Mouse (Mus musculus) adrenal gland, postnatal 10 days (tissue): ENCODE results near the gene Akirin2. TPM values are rescaled to one million over a fixed set of nuclear protein-coding genes. Genes with fewer than 3 reads are reported as not detected.
"Not testable (repeated sequence)": the region's sequence is repeated elsewhere in the genome, so short reads cannot be mapped to it uniquely, and the experiment has no call there.

Experiments used
- DNase-seq: peaks from one replicate; pipeline ENCODE4 v3.0.0; 2021; ENCODE audit warnings: mixed read lengths
- long read RNA-seq, 2 experiments: library from polyadenylated mRNA; stranded (forward); transcript quantifications; one replicate each; pipeline ENCODE4 v2.0.0; 2021
- total RNA-seq, 2 experiments: library from RNA; stranded (reverse); gene quantifications; 2 replicates each; pipeline ENCODE4 v1.2.3; 2021

Akirin2 gene
- total RNA-seq = 10 to 100 TPM; 61.4 to 65.6 TPM
- long read RNA-seq, experiment 1, transcript Akirin2-201 (5 exons, 1,397 nt) = major isoform, 100 of 103 reads
- long read RNA-seq, experiment 1, partial matches to known transcripts = 0 of 103 reads
- long read RNA-seq, experiment 1, other reads (novel, unspliced or antisense) = 3 of 103 reads
- long read RNA-seq, experiment 2, transcript Akirin2-201 (5 exons, 1,397 nt) = major isoform, 35 of 35 reads
- long read RNA-seq, experiment 2, partial matches to known transcripts = 0 of 35 reads
- long read RNA-seq, experiment 2, other reads (novel, unspliced or antisense) = 0 of 35 reads

DNA sequence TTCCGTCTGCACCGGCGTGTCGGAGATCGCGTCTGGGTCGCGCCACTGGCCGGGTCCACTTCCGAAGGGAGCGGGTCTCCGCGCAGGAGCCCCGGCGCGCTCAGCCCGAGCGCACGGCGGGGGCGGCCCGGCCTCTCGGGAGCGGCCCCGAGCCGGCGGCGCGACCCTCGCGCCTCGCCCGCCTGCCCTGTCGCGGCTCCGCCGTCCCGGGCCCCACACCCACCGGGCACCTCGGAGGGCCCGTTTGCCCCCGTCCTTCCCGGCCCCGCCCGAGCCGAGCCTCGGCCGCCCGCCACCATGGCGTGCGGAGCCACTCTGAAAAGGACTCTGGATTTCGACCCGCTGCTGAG lies at the start of gene Akirin2:
Gene Akirin2 (plus strand): TSS at position 190 of the 350 bp plus-strand sequence.
- DNase-seq = no peak

DNA sequence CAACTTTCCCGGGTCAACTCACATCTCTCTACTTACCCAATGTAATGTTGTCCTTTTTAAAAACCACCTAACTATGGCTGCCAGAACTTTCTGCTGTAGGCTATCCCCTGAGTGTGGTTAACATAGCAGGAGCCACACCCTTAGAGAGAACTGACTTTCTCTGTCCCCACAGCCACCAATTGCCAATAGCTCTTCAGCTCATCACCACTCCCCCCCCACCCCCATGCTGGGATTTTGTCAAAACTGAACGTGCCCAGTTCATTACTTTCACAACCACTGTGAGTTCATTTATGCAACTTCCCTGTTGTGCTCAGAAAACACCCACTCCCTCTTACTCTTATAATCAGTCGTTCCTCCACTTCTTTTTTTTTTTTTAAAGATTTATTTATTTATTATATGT lies 40.4 kb upstream of the Akirin2 start:
- DNase-seq = no peak

DNA sequence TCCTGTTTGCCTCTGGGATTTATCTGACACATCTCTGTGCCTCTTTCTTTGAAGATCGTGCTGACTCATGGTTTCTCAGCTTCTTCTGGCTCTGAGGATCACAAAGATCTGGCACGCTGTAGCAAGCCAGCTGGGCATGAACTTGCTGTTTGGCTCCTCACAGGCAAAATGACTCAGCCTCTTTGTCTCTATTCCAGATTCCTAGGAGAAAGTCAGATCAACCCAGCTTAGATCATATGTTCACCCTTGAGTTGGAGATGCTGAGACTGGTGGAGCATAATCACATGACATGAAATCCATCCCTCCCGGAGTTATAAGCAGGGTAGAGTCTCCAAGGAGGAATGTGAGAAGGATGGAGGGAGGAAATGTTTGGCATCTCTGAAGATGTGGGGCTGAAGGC lies 27.9 kb upstream of the Akirin2 start:
- DNase-seq = peak; percentile 52

DNA sequence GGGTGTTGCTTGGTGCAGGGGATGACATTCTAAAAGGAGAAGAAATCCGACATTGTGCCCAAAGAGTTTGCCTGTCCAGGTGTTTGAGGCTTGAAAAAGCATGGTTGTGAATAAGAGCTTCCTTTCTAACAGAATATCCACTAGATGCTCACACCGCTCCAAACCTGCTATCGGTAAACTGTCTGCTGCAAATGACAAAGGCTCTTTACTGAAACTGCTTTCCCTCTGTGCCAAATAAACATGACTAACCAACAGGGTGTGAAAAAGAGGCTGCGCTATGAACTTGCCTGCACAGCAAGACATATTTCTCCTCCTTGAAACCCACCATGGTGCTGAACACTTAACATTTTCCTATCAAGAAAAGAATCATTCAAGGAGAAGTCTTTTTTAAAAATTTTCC lies 27.2 kb upstream of the Akirin2 start:
- DNase-seq = no peak

DNA sequence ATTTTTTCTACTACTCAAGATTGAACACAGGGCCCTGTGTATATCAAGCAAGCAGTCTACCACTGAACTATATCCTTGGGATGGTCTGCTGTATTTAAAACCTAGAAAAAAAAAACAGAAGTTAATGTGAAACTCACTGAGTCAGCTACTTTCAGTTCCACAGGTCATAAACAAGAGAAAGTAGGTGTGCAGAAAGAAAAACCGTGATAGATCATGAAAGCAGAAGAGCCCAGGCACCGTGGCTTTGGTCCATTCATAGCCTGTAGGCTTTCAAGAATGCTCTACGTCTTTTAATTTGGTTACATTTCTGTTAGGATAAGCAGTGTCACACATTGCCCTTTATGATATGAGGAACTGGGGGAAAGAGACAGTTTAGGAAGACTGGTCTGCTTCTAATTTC lies 24.0 kb upstream of the Akirin2 start:
- DNase-seq = no peak

DNA sequence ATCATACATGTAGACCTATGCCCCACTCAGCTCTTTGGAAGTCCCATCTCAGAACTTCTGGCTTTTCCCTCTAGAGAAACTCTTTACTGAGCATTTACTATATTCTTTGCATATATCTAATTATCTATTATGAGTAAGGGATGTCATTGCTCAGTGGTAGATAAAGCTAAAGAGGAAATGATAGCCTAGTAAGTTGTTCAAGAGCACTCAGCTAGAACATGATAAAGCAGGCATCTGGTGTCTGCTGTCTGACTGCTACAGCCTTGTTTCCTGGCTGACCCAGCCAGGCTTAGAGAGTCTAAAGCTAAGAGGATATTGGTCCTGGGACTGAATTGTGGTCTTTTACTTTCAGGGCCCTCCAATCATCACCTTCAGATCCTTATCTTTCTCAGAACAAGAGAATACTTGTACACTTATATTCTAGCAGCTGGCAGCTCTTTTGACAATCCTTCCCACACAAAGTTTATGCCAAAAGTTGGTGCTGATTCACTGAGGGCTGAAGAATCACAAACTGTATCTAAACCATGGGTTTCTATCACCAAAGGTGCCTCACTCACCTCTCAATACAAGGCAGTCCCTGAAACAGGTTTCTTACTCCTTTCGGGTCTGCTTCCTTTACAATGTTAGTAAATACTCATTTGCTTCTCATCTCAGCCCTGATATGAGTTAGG lies 22.2 kb upstream of the Akirin2 start:
- no peak for DNase-seq

DNA sequence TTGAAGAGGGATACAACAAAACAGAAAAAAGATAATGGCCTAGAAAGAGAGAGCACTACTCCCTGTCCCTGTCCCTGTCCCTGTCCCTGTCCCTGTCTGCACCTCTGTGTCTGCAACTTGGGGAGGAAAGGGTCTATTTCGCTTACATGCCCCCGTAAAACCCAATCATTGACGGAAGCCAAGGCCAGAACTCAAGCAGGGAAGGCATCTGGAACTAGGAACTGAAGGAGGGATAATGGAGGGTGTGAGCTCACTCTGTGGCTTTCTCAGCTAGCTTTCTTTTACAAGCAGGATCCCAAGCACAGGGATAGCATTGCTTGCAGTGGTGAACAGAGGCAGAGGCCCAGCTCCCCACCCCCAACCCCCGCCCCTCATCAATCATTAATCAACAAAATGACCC lies 21.4 kb upstream of the Akirin2 start:
- DNase-seq = no peak

DNA sequence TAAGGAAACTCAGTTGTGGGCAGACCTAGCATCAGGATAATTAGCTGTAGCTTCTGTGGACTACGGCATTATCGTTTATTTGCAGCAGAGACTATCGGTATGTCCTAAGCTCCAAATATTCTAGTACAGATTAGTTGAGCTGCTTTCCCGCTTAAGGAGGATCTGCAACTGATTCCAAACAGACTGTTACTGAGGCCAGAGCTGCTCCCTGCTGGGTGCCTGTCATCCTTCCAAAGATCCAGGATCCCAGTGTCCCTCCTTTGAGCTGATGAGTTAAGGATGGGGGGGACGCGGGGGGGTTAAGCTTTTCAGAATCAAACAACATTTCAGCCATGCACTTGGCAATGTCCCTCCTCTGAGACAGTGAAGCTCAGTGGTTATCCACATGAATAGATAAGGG lies 20.8 kb upstream of the Akirin2 start:
- no peak for DNase-seq

DNA sequence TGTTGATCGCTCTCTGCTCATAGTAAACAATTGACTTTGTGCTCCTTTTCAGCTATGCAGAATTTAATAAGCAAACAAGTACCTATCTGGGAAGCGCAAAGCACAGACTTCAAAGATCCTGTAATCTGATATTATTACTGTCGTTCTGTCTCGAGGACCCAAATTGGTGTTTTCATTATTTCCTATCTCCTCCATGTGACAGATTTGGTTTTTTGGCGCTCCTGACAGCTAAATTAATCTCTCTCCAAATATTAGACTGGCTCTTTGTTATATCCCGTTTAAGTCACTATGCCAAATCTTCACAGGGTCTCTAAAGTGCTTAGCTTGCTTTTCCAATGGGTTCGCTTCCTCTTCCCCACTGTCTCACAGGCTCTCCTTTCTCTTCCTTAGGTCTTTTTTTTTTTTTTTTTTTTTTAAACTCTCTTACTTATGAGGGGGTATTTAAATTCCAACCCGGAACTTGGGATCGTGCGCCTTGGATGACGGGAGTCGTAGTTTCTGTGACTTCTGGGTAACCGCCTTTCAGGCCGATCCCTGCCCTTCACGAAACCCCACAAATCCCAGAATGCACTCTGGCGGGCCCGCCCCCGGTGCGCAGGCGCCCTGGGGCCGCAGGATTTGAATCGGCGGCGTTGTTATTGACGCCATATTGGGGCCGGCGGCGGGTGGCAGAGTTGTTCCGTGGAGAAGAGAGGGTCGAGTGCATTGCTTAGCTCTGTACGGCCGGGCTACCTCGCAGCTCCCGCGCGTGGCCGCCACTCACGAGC lies 573 bp upstream of the Akirin2 start:
- DNase-seq = peak; percentile 97

DNA sequence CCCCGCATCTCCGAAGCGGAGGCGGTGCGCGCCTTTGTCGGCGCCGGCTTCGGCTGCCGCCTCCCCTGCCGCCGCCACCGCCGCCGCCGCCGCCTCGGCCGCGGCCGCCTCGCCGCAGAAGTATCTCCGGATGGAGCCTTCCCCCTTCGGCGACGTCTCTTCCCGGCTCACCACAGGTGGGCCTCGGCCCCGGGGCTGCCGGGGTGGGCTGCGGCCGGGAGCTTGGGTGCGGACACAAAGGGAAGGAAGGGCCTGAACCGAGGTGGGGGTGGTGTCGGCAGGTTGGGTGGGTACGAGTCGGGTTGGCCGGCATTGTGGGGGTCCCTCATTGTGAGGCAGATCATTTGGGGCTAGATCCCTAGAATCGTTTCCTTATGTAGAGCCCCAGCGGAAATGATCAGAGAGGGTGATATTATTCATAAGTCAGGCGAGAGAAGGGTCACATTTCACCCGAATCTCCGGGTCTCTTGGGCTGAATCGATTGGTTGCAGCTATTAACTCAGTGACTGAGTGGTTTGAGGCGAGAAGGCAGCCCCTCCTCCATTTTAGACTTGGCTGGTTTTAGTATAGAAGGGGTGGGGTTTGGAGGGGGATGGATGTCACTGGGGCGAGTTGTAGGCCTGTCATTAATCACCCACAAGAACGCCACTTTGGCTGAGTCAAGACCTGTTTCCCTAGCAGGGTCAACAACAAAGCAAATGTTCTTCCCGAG lies 517 bp downstream of the Akirin2 start:
- DNase-seq = peak; percentile 79

DNA sequence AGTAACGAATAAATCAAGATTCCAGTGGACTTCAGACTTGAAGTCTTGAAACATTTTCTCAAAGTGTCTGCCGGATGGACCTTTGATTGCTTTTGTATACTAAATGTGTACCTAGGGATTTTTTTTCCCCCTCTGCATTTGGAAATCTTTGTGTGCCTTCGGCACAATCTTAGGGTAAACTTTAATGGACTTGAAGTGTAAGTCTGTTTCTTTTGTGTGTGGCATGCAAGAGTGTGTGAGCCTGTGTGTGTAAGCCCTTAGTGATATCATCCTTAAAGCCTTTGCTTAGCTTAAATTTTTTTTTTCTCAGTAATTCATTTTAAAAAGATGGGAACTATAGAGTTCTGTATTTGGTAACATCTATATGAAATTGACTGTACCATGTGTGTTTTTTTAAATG lies 1.2 kb downstream of the Akirin2 start:
- DNase-seq = no peak

DNA sequence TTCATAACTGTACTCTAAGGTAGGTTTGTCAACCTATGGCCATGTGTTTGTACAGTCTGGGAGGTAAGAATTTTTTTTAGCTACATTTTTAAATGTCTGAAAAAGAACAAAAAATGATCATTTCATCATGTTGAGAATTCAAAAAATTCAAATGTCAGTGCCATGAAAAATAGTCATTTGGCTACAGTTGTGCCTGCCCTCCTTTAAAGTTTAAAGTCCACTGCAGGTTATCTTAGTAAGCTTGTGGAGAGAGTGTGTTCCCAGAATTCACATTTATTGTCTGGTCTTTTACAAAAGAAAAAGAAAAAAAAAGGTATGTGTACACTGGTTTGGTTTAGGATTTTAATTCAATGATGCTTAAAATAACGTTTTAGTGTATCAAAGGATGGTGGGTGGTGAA lies 3.9 kb downstream of the Akirin2 start:
- DNase-seq = no peak

DNA sequence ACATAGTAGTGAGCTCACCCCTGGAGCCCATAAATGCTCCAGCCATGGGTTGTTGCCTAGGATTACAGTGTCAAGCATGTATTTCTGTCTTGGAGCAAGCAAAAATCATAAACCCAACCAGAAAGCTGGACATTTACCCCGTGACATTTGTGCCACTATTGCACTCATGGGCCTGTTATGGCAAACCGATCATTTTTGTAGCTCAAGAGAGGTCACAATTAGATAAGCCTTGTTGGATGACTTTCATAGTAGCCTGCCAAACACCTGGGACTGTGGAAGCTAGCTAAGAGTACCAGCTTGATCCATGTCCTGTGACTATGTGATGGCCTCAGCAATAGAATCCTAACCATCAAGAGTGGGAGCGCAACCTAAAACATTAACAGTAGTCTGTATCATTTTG lies 4.9 kb downstream of the Akirin2 start:
- DNase-seq = no peak

DNA sequence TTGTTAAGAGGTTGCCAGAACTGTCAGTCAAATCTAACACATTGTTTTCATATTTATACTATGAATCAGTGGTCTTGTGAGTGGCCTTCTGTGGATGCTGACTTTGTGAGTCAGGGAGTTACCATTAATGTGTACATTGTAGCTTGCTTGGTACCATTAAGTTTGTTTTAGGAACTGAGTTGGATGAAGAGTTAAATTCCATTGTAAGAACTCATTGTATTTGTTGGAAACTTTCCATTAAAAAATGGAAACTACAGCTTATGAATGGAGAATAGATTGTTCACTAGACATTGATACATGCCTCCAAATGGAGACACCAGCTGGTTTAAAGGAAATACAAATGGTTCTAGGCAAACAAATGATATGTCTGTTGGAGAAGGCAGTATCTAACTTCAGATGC lies 5.4 kb downstream of the Akirin2 start:
- DNase-seq = no peak

DNA sequence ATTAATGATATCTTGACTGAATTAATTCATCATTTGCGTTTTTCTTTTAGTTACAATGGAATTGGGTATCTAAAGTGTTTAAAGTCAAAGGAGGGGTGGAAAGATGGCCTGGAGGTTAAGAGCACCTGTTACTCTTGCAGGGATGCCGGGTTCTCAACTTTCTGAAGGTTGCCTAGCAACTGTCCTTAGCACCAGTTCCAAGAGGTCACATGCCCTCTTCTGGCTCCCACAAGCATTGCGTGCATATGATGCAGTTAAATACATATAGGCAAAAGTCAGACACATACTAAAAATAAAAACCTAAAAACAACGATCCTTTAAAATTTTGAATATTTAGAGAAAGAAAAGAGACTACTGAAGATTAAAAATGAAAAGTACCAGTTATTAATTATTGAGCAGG lies 10.2 kb downstream of the Akirin2 start:
- peak; percentile 51 for DNase-seq

DNA sequence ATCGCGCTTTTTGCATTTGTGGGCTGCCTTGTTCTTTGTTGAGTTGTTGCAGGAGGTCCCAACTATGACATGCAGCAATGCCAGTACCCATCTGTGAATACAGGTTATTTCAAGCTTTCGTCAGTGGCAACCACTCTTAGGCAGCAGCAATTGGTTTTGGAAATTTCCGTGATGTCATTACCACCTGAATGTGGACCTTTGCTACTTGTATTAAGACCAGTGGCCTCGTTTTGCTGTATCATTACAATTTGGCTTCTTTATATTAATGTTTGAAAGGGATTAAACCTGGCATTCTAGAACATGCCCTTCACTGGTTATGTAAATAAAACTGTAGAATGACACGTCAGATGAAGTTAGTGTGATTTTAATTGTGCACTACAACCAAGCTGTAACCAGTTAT lies 15.5 kb downstream of the Akirin2 start:
- no peak for DNase-seq

DNA sequence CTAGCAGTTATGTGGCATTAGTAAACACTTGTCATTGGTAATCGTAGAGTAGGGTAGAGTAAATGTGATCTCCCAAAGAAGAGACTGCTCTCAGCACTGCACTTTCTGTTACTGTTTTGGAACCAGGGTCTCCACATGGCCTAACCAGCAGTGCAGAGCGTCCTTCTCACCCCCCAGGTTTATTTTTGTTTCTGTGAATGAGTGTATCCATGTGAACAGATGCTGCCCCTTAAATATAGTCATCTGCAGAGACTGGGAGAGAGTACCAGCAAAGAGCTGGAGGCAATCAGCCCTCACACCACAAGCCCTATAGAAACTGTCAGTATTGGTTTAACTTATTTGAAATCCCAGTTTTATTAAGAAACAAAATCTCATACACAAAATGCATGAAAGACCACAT lies 22.1 kb downstream of the Akirin2 start:
- DNase-seq = no peak

DNA sequence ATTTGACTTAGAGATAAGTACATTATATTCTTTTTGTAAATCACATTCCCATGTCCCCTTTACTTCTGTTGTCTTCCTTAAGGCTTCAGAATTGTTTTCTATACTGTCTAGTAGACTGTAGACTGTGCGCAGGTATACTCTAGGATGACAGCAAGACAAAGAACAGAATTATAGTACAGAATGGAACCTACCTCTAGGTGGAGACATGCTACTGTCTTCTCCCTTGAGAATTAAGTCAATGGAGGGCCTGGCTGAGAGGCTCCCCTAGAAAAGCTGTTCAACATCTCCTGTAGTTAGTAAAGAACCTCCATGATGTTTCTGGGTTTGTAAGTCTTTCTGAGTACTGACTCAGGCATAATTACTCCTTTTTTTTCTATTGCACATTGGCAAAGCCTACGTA lies 26.3 kb downstream of the Akirin2 start:
- DNase-seq = no peak

DNA sequence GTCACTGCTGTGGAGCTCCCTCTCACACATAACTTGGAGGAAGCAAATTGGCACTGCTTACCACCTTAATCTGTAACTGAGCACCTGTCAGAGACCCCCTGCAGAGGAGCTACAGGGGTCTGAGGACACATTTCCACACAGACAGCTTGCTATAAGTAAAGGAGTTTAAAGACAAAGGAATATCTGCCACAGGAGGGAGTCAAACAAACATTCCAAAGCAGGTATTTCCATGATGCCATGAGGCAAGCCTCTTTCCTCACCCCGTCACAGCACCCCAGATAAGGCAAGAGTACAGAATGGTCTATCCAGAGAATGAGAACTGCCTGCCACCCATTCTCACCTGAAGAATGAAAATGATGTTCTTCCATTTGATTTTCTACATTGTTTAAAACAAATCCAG lies 28.5 kb downstream of the Akirin2 start:
- DNase-seq = no peak

DNA sequence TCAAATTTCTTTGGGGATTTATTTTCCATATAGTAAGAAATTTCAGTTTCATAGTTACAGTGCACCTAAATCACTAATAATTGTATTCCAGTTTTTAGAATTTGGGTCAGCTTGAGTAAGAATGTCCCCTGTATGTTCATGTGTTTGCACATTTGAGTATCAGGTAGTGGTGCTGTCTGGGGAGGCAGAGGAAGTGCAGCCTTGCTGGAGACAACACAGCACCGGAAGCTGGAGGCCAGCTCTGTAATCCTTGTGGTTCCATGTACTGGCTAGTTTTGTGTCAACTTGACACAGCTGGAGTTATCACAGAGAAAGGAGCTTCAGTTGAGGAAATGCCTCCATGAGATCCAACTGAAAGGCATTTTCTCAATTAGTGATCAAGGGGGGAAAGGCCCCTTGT lies 30.8 kb downstream of the Akirin2 start:
- not testable (repeated sequence) for DNase-seq

DNA sequence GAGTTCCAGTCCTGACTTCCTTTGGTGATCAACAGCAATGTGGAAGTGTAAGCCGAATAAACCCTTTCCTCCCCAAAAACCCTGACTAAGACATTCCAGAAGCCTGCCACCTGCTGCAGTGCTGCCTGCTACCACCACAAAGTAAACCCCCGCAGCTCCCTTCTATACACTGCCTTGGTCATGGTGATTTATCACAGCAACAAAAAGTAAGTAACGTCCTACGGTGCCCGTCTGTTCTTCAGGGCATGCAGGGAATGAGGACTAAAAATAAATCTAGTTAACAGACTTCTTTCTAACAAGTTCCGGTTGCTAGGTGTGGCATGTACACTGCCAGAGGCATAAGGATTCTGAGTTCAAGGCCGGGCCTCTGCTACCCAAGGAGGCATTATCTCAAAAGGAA lies 31.3 kb downstream of the Akirin2 start:
- no peak for DNase-seq

DNA sequence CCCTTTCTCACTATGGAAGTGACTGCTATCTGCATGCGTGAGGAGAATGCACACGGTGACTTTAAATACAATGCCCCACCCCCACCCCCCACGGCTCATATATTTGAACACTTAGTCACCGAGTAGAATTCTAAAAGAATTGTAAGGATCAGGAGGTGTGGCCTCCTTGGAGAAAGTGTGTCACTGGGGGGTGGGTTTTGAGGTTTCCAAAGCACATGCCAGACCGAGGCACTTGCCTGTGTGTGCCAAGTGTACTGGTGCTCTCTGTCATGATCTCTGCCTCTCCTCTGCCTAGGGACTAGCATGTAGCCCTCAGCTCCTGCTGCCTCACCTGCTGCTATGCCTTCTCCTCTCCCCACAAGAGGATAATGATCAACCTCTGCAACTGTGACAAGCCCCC lies 31.7 kb downstream of the Akirin2 start:
- DNase-seq = peak; percentile 28

DNA sequence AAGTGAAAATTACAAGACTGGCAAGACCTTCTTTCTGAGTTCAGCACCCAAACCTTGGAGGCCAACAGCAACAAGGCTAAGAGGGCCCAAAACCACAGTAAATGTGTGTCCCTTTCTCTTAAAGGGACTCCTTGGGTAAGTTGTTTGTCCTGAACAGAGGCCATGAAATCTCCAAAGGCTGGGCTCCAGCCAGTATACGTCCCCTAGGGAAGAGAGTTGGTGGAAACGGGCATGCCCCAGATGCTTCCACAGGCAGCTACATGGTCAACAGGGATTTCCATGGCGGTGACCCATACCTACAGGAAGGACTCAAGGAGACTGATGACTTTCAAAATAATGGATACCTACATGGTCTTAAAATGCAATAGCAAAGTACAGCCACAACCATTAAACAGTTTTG lies 32.7 kb downstream of the Akirin2 start:
- peak; percentile 73 for DNase-seq
